Mouse (Mus musculus): Measurements from ENCODE around the gene Psmb5. TPM values are rescaled to one million over a fixed set of nuclear protein-coding genes. Genes with fewer than 3 reads are reported as not detected.

Psmb5 gene
- polyA plus RNA-seq, 1 experiment from 2014 or later: 435 TPM

DNA sequence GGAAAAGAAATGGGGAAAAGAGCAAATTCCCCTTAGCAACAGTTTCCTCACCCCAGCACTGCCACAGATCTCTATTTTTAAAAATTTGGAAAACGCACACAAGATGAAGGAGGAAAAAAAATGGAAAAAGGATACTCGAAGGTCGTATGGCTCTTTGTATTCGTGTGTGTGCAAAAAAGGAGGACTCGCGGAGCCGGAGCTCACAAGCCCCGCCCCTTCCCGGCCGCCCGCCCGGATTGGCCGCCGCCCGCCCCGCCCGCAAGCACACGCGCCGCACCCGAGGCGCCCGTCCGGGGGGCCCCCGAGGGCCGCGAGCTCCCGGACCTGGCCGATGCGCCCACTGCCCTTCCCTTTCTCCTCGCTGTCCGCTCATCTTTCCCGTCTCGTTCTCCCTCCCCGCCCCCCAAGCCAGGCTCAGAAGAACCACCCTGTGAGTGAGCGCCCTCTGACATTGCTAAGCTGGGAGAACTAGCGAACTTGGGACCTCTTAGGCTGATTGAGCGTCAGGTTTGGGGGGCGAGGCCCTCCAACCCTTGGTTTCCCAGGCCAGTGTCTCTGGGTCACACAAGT is 12.0 kb downstream of the Psmb5 start, which contains the start of gene 4931414P19Rik:
Gene 4931414P19Rik, minus strand, starts transcription at position 242 of the 570 bp plus-strand sequence.
- Histone ChIP-seq H3K27me3 (ENCODE audit: control insufficient read depth, insufficient read depth, low read length) (no peaks in the 10 kb centered on the region), H3K9me3 (ENCODE audit: control insufficient read depth, low read length) (no peaks in the 10 kb centered on the region), H3K27ac (ENCODE audit: low read depth, low read length) (peak within 1 kb of the TSS; percentile 72), H3K9ac (replicated peaks; ENCODE audit: low read depth, low read length) (peak within 1 kb of the TSS; percentile 25; the same call in 1 of the 2 replicates), H3K4me2 (ENCODE audit: low read depth, low read length) (peak within 1 kb of the TSS; percentile 51), H3K4me1 (ENCODE audit: control insufficient read depth, insufficient read depth, low read length) (peaks cover 17% of the 10 kb centered on the region; the same call in 1 of the 2 replicates), H3K36me3 (ENCODE audit: control insufficient read depth, insufficient read depth, low read length) (no peaks in the 10 kb centered on the region), H3K4me3 (ENCODE audit: low read depth, low read length) (peak within 1 kb of the TSS; percentile 35)
- WGBS: 1% methylated on average over 33 of the region's 39 CpGs
- ATAC-seq (ENCODE audit: low read depth): peak; percentile 29; the same call in 1 of the 2 replicates

DNA sequence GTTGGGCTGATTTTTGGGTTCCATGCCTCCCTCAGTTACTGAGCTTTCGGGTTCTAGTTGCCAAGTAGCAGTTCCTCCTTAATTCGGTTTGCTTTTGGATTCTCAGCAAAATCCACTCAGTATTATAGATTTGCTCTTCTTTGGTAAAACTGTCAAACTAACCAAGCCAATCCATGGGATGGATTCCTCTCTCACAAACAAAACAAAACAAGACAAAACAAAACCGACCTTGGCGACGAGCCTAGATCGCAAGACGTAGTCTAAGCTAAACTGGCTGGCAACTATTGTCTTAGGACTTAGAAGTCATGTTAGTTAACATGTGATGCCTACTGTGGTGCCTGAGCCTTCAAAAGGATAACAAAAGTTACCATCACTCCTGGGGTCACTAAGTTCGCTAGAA is 14.1 kb downstream of the Psmb5 start:
- ATAC-seq (ENCODE audit: low read depth): no peak
- no peaks in the 10 kb centered on the region for H3K36me3 ChIP-seq (ENCODE audit: control insufficient read depth, insufficient read depth, low read length)
- peak overlapping the region; percentile 56 for H3K4me3 ChIP-seq (ENCODE audit: low read depth, low read length)
- no peaks in the 10 kb centered on the region for H3K9me3 ChIP-seq (ENCODE audit: control insufficient read depth, low read length)
- peak overlapping the region; percentile 48 for H3K4me2 ChIP-seq (ENCODE audit: low read depth, low read length)
- peak overlapping the region; percentile 96 for H3K27ac ChIP-seq (ENCODE audit: low read depth, low read length)
- 83% methylated on average over 8 of the region's 8 CpGs for WGBS
- peaks cover 17% of the 10 kb centered on the region; the same call in 1 of the 2 replicates for H3K4me1 ChIP-seq (ENCODE audit: control insufficient read depth, insufficient read depth, low read length)
- no peak overlapping the region for H3K9ac ChIP-seq (replicated peaks; ENCODE audit: low read depth, low read length)
- H3K27me3 ChIP-seq (ENCODE audit: control insufficient read depth, insufficient read depth, low read length): no peaks in the 10 kb centered on the region

DNA sequence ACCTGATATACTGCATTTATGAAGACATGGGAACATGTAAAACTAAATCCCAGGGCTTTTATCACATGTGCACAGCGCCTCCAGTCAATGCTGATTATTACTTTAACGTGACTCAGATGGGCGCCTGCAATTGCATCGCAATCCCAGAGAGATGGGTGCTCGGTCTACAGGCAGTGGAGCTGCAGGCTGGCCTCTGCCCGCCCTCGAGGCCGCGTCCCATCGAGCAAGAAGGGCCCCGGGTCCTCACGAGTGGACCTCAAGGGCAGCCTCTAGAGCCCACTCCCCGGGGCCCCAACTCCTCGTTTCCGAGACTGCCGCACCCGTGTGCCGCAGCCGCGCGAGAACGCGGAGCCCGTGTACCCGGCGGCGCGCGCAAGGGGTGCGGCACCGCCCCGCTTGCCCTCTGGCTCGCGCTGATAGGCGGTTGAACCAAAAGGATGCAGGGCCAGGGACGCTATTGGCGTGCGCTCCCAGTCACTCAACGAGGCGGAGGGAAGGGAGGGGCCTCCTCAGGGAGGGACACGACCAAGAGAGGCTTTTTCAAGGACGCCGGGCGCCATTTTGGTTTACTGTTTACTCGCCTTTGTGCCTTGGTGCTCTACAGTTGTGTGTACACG is 14.7 kb downstream of the Psmb5 start:
- ATAC-seq (ENCODE audit: low read depth): peak; percentile 99
- WGBS: under 1% methylated on average over 46 of the region's 46 CpGs

DNA sequence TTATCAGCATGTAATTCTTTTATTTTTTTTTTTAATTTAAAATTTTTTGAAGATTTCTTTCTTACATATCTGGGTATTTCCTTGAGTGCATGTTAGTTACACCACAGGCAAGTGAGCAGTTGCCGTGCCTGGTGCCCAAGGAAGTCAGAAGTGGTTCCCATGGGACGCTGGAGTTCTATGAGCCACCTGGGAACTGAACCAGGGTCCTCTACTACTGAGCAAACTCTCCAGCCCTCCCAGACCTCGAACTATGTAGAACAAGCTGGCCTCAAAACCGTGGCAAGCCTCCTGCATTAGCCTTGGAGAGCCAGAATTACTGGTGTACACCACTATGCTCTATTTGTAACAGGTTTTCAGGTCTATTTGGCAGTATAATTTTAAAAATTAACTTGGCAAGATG is 15.2 kb downstream of the Psmb5 start:
- Histone ChIP-seq H3K9ac (replicated peaks; ENCODE audit: low read depth, low read length) (peak overlapping the region; percentile 73), H3K4me1 (ENCODE audit: control insufficient read depth, insufficient read depth, low read length) (peaks cover 17% of the 10 kb centered on the region; the same call in 1 of the 2 replicates), H3K27ac (ENCODE audit: low read depth, low read length) (peak overlapping the region; percentile 96), H3K9me3 (ENCODE audit: control insufficient read depth, low read length) (no peaks in the 10 kb centered on the region), H3K4me2 (ENCODE audit: low read depth, low read length) (peak overlapping the region; percentile 48), H3K4me3 (ENCODE audit: low read depth, low read length) (peak overlapping the region; percentile 56), H3K27me3 (ENCODE audit: control insufficient read depth, insufficient read depth, low read length) (no peaks in the 10 kb centered on the region), H3K36me3 (ENCODE audit: control insufficient read depth, insufficient read depth, low read length) (no peaks in the 10 kb centered on the region)
- WGBS: 29% methylated on average over 4 of the region's 4 CpGs
- ATAC-seq (ENCODE audit: low read depth): peak; percentile 26; the same call in 1 of the 2 replicates

More for the DNA sequence above, 14.7 kb downstream of the Psmb5 start:
- H3K36me3 ChIP-seq (ENCODE audit: control insufficient read depth, insufficient read depth, low read length): no peaks in the 10 kb centered on the region
- H3K4me3 ChIP-seq (ENCODE audit: low read depth, low read length): peak overlapping the region; percentile 56
- peaks cover 17% of the 10 kb centered on the region; the same call in 1 of the 2 replicates for H3K4me1 ChIP-seq (ENCODE audit: control insufficient read depth, insufficient read depth, low read length)
- no peaks in the 10 kb centered on the region for H3K9me3 ChIP-seq (ENCODE audit: control insufficient read depth, low read length)
- H3K27me3 ChIP-seq (ENCODE audit: control insufficient read depth, insufficient read depth, low read length): no peaks in the 10 kb centered on the region
- H3K27ac ChIP-seq (ENCODE audit: low read depth, low read length): peak overlapping the region; percentile 96
- peak overlapping the region; percentile 73 for H3K9ac ChIP-seq (replicated peaks; ENCODE audit: low read depth, low read length)
- peak overlapping the region; percentile 48 for H3K4me2 ChIP-seq (ENCODE audit: low read depth, low read length)

DNA sequence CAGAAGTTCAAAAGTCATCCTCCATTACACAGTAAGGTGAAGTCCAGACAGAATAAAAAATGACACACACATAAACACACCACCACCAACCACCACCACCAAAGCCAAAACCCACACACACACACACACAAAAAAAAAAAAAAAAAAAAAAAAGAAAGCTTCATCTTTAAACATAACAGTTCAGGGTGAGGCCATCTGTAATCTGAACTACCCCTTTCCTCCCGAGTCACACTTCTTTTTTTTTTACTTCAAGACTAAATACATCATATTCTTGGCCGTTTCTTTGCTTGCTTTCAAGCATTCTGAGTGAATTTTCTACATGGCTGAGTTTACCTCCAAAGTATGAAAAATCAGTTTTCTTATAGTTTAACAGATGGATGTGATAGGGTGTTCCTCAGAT is 16.2 kb downstream of the Psmb5 start:
- Histone ChIP-seq H3K36me3 (ENCODE audit: control insufficient read depth, insufficient read depth, low read length) (no peaks in the 10 kb centered on the region), H3K9me3 (ENCODE audit: control insufficient read depth, low read length) (no peaks in the 10 kb centered on the region), H3K27ac (ENCODE audit: low read depth, low read length) (no peak overlapping the region), H3K4me2 (ENCODE audit: low read depth, low read length) (no peak overlapping the region), H3K27me3 (ENCODE audit: control insufficient read depth, insufficient read depth, low read length) (no peaks in the 10 kb centered on the region), H3K4me1 (ENCODE audit: control insufficient read depth, insufficient read depth, low read length) (peaks cover 17% of the 10 kb centered on the region; the same call in 1 of the 2 replicates), H3K9ac (replicated peaks; ENCODE audit: low read depth, low read length) (no peak overlapping the region), H3K4me3 (ENCODE audit: low read depth, low read length) (no peak overlapping the region)
- 85% methylated on average over 2 of the region's 2 CpGs for WGBS
- ATAC-seq (ENCODE audit: low read depth): no peak

DNA sequence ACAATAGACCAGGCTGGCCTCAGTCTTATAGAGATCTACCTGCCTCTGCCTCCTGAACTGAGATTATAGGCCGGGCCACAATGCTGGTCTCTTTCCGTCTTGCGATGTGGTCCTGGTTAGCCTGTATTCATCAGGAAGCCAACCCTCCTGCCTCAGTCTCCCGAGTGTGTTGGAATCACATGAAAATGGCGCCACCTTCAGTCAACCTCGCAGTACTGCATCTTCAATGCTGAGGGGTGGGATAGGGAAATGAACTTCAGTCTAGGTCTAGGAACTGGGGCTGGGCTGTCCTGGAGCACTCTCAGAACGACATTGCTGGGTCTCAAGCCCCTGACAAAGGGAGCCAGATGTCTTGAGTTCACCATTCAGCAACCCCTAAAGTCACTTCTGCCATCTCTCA is 20.7 kb downstream of the Psmb5 start:
- Histone ChIP-seq H3K9me3 (ENCODE audit: control insufficient read depth, low read length) (no peaks in the 10 kb centered on the region), H3K4me1 (ENCODE audit: control insufficient read depth, insufficient read depth, low read length) (peaks cover 8% of the 10 kb centered on the region; the same call in 1 of the 2 replicates), H3K9ac (replicated peaks; ENCODE audit: low read depth, low read length) (no peak overlapping the region), H3K27me3 (ENCODE audit: control insufficient read depth, insufficient read depth, low read length) (no peaks in the 10 kb centered on the region), H3K36me3 (ENCODE audit: control insufficient read depth, insufficient read depth, low read length) (no peaks in the 10 kb centered on the region), H3K4me3 (ENCODE audit: low read depth, low read length) (no peak overlapping the region), H3K27ac (ENCODE audit: low read depth, low read length) (no peak overlapping the region), H3K4me2 (ENCODE audit: low read depth, low read length) (no peak overlapping the region)
- 84% methylated on average over 7 of the region's 7 CpGs for WGBS
- ATAC-seq (ENCODE audit: low read depth): no peak

DNA sequence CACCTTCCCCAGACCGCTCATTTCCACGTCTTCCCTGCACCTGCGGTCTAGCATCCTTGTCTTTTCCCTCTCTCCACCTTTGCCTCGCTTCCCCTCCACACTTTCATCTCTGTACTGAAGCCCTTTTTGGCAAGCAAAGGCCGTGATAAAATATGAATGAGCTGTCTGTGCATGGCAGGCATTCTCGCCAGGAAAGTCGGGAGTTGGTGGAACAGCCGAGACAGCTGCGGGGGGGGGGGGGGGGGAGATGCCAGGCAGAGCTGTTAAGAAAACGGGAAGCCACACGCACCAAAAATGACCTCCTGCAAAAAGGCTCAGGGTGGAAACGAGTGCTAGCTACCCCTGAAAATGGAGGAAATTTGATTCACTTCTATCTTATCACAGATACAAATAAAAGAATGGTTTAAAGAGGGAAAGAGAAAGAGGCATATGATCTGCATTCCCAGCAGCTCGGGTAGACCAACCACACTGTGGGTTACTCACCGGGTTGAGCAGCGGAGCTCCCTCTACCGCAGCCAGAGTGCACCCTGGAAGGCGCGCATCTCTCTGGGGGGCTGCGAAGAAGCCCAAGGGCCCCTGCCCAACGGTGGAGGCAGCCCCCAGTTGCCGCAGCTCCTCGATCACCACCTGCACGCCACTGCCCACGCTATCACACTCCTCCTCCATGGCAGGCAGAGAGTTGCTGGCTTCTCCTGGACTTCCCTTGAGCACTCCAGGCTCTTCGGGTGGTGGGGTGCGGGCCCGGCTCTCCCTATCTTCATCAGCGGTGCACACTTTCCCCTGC is 23.0 kb downstream of the Psmb5 start:
- ATAC-seq (ENCODE audit: low read depth): no peak
- no peaks in the 10 kb centered on the region for H3K9me3 ChIP-seq (ENCODE audit: control insufficient read depth, low read length)
- no peak overlapping the region for H3K9ac ChIP-seq (replicated peaks; ENCODE audit: low read depth, low read length)
- H3K36me3 ChIP-seq (ENCODE audit: control insufficient read depth, insufficient read depth, low read length): no peaks in the 10 kb centered on the region
- H3K27ac ChIP-seq (ENCODE audit: low read depth, low read length): no peak overlapping the region
- H3K4me2 ChIP-seq (ENCODE audit: low read depth, low read length): no peak overlapping the region
- no peaks in the 10 kb centered on the region for H3K27me3 ChIP-seq (ENCODE audit: control insufficient read depth, insufficient read depth, low read length)
- WGBS: 69% methylated on average over 27 of the region's 28 CpGs
- peaks cover 8% of the 10 kb centered on the region; the same call in 1 of the 2 replicates for H3K4me1 ChIP-seq (ENCODE audit: control insufficient read depth, insufficient read depth, low read length)
- no peak overlapping the region for H3K4me3 ChIP-seq (ENCODE audit: low read depth, low read length)

DNA sequence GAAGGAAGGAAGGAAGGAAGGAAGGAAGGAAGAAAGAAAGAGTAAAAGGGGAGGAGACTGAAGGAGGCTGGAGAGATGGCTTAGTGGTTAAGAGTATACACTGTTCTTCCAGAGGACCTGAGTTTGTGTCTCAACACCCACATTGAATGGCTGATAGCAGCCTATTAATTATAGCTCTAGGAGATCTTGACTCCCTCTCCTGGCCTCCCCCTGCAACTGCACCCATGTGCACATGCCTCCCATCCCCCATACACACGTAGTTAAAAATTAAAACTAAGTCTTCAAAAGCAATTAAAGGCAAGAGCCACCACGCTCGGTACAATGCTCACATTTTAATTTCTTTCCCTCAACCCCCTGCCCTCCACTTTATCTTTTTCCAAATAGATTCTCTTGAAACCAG is 23.8 kb downstream of the Psmb5 start:
- Histone ChIP-seq H3K27ac (ENCODE audit: low read depth, low read length) (no peak overlapping the region), H3K36me3 (ENCODE audit: control insufficient read depth, insufficient read depth, low read length) (no peaks in the 10 kb centered on the region), H3K4me1 (ENCODE audit: control insufficient read depth, insufficient read depth, low read length) (peaks cover 8% of the 10 kb centered on the region; the same call in 1 of the 2 replicates), H3K9me3 (ENCODE audit: control insufficient read depth, low read length) (no peaks in the 10 kb centered on the region), H3K4me3 (ENCODE audit: low read depth, low read length) (no peak overlapping the region), H3K27me3 (ENCODE audit: control insufficient read depth, insufficient read depth, low read length) (no peaks in the 10 kb centered on the region), H3K4me2 (ENCODE audit: low read depth, low read length) (no peak overlapping the region), H3K9ac (replicated peaks; ENCODE audit: low read depth, low read length) (no peak overlapping the region)
- 94% methylated on average over 3 of the region's 3 CpGs for WGBS
- ATAC-seq (ENCODE audit: low read depth): no peak

Measured in neural tube, embryonic 14.5 days (tissue).